Mouse (Mus musculus): Measurements from ENCODE around the gene Cntf.

Cntf gene

GRCm38 (mm10) chr19:12765308-12765707 lies at the start of gene Cntf:
Cntf (minus strand) TSS chr19:12765632.
- no peak for DNase-seq (ENCODE audit: low read depth, low spot score)

- no peak for DNase-seq (ENCODE audit: low read depth, low spot score)
Measured at GRCm38 (mm10) chr19:12813883-12814282, 48.5 kb upstream of the Cntf start.

GRCm38 (mm10) chr19:12812644-12813364 lies 47.4 kb upstream of the Cntf start:
- no peak for DNase-seq (ENCODE audit: low read depth, low spot score)

GRCm38 (mm10) chr19:12806214-12806613 lies 40.8 kb upstream of the Cntf start:
- DNase-seq (ENCODE audit: low read depth, low spot score): no peak

- no peak for DNase-seq (ENCODE audit: low read depth, low spot score)
Measured at GRCm38 (mm10) chr19:12805730-12806129, 40.3 kb upstream of the Cntf start.

- no peak for DNase-seq (ENCODE audit: low read depth, low spot score)
Measured at GRCm38 (mm10) chr19:12804237-12804636, 38.8 kb upstream of the Cntf start.

GRCm38 (mm10) chr19:12802830-12803229 lies 37.4 kb upstream of the Cntf start:
- DNase-seq (ENCODE audit: low read depth, low spot score): no peak

GRCm38 (mm10) chr19:12801046-12801445 lies 35.6 kb upstream of the Cntf start:
- DNase-seq (ENCODE audit: low read depth, low spot score): no peak

GRCm38 (mm10) chr19:12800621-12801020 lies 35.2 kb upstream of the Cntf start:
- DNase-seq (ENCODE audit: low read depth, low spot score): no peak

GRCm38 (mm10) chr19:12799081-12799480 lies 33.6 kb upstream of the Cntf start:
- no peak for DNase-seq (ENCODE audit: low read depth, low spot score)

- DNase-seq (ENCODE audit: low read depth, low spot score): no peak
Measured at GRCm38 (mm10) chr19:12798404-12798803, 33.0 kb upstream of the Cntf start.

- peak; percentile 18 for DNase-seq (ENCODE audit: low read depth, low spot score)
Measured at GRCm38 (mm10) chr19:12797071-12797470, 31.6 kb upstream of the Cntf start.

- DNase-seq (ENCODE audit: low read depth, low spot score): peak; percentile 63
Measured at GRCm38 (mm10) chr19:12796328-12796931, 31.0 kb upstream of the Cntf start.

GRCm38 (mm10) chr19:12795511-12796327 lies 30.3 kb upstream of the Cntf start, which contains the start of the genes Zfp91 and Lpxn:
Zfp91 (minus strand) TSS chr19:12796126.
Lpxn (plus strand) TSS chr19:12796193.
- DNase-seq (ENCODE audit: low read depth, low spot score): peak; percentile 98

GRCm38 (mm10) chr19:12795110-12795509 lies 29.7 kb upstream of the Cntf start:
- DNase-seq (ENCODE audit: low read depth, low spot score): no peak

GRCm38 (mm10) chr19:12794056-12795044 lies 28.9 kb upstream of the Cntf start:
- DNase-seq (ENCODE audit: low read depth, low spot score): peak; percentile 87

GRCm38 (mm10) chr19:12792374-12792773 lies 26.9 kb upstream of the Cntf start:
- no peak for DNase-seq (ENCODE audit: low read depth, low spot score)

GRCm38 (mm10) chr19:12787721-12788120 lies 22.3 kb upstream of the Cntf start:
- no peak for DNase-seq (ENCODE audit: low read depth, low spot score)

GRCm38 (mm10) chr19:12786803-12787395 lies 21.5 kb upstream of the Cntf start:
- no peak for DNase-seq (ENCODE audit: low read depth, low spot score)

GRCm38 (mm10) chr19:12780437-12780836 lies 15.0 kb upstream of the Cntf start:
- no peak for DNase-seq (ENCODE audit: low read depth, low spot score)

GRCm38 (mm10) chr19:12770888-12771287 lies 5.5 kb upstream of the Cntf start:
- DNase-seq (ENCODE audit: low read depth, low spot score): no peak

All from R1 (cell line).